Mouse (Mus musculus): ENCODE measurements around the gene Enox1. TPM values are rescaled to one million over a fixed set of nuclear protein-coding genes. Genes with fewer than 3 reads are reported as not detected.

Enox1 gene
- polyA plus RNA-seq, 1 experiment from 2014 or later: 8.0 TPM

DNA sequence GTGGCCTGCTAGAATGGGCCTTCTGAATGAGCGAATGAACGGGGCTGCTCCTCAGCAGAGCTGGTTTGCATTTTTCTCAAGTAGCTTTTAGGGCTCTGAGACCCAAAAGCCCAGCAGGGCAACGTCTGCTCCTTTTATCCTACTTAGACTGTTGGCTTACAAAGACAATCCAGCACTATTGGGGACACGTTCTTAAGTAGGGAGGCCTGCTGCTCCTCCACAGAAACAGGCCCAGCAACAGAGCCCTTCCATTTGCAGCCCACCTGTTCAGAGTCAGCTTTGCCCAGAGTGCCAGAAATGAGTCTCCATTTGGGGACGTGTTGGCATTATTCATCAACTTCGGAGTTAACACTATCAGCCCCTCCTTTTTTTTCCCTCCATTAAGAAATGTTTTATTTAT is 548.4 kb downstream of the Enox1 start:
- Histone ChIP-seq H3K27me3 (no peaks in the 10 kb centered on the region), H3K4me2 (no peak overlapping the region), H3K27ac (no peak overlapping the region), H3K9me3 (replicated peaks) (no peaks in the 10 kb centered on the region), H3K36me3 (no peaks in the 10 kb centered on the region), H3K4me1 (peaks cover 6% of the 10 kb centered on the region; the same call in 1 of the 2 replicates), H3K4me3 (replicated peaks) (no peak overlapping the region), H3K9ac (no peak overlapping the region)
- no peak for ATAC-seq (replicated peaks; ENCODE audit: low FRiP score)
- 68% methylated on average over 6 of the region's 6 CpGs for WGBS

DNA sequence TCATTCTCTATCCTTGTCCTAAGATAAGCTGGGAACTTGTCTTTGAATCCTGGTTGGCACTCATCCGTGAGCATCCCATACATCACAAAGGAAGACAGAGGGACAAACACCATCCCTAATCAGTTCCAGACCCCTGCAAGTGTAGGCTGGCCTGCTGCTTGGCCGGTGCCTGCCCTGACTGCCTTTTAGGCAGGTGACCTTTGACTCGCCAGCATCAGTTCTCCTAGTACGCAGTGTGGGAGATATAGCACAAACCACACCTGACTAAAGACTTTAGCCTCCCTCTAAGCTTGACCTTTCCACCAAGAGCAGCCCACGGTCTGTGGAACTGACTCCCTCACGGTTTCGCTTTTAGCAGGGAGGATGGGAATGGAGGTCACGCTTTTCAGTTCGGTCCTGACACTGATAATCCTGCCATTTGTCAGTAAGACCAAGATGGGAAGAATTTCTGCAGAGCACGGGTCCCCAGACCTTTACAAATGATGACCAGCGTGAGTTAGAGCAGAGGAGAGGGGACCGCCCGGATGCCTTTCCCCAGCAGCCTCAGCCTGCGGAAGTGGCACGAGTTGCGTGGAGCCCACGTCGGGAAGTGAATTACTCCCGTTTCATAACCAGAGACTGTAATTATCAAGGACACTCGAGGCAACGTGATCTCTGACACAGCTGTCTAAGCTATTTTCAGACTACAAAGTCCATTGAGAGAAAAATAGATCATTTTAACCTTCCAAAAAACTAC is 550.1 kb downstream of the Enox1 start:
- H3K4me2 ChIP-seq: peak overlapping the region; percentile 47
- no peak for ATAC-seq (replicated peaks; ENCODE audit: low FRiP score)

DNA sequence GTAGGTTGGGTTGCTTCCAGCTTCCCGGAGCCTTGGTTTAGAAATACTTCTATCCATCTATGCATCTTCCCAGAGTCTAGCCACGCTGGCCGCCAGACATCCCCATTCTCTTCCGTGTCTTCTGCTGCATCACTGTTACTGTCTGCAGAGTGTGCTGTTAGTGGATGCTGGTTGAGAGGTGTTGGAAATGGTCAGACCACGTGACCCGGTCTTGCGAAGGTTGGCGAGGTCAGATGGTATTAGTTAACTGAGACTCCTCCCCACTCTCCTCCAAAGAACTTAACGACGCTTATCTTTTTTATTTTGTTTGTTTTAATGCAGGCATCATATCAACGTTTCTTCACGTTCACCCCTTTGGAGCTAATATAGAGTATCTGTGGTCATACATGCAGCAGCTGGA is 550.7 kb downstream of the Enox1 start:
- H3K27ac ChIP-seq: no peak overlapping the region
- H3K4me1 ChIP-seq: peaks cover 6% of the 10 kb centered on the region; the same call in 1 of the 2 replicates
- ATAC-seq (replicated peaks; ENCODE audit: low FRiP score): no peak
- 60% methylated on average over 12 of the region's 12 CpGs for WGBS
- no peak overlapping the region for H3K4me3 ChIP-seq (replicated peaks)
- no peaks in the 10 kb centered on the region for H3K9me3 ChIP-seq (replicated peaks)
- H3K9ac ChIP-seq: no peak overlapping the region
- H3K36me3 ChIP-seq: no peaks in the 10 kb centered on the region
- peak overlapping the region; percentile 47; the same call in 1 of the 2 replicates for H3K4me2 ChIP-seq
- no peaks in the 10 kb centered on the region for H3K27me3 ChIP-seq

More for the DNA sequence above, 550.1 kb downstream of the Enox1 start:
- H3K36me3 ChIP-seq: no peaks in the 10 kb centered on the region
- peak overlapping the region; percentile 17; the same call in 1 of the 2 replicates for H3K4me3 ChIP-seq (replicated peaks)
- 38% methylated on average over 21 of the region's 21 CpGs for WGBS
- H3K4me1 ChIP-seq: peaks cover 6% of the 10 kb centered on the region; the same call in 1 of the 2 replicates
- H3K27ac ChIP-seq: no peak overlapping the region
- no peak overlapping the region for H3K9ac ChIP-seq
- no peaks in the 10 kb centered on the region for H3K9me3 ChIP-seq (replicated peaks)
- no peaks in the 10 kb centered on the region for H3K27me3 ChIP-seq

GRCm38 (mm10) chr14:77708354-77709150 is 552.0 kb downstream of the Enox1 start:
- Histone ChIP-seq H3K4me3 (replicated peaks) (no peak overlapping the region), H3K27ac (no peak overlapping the region), H3K9ac (no peak overlapping the region), H3K4me2 (no peak overlapping the region), H3K4me1 (peaks cover 6% of the 10 kb centered on the region; the same call in 1 of the 2 replicates), H3K36me3 (no peaks in the 10 kb centered on the region), H3K9me3 (replicated peaks) (no peaks in the 10 kb centered on the region), H3K27me3 (no peaks in the 10 kb centered on the region)
- 45% methylated on average over 12 of the region's 12 CpGs for WGBS
- no peak for ATAC-seq (replicated peaks; ENCODE audit: low FRiP score)

DNA sequence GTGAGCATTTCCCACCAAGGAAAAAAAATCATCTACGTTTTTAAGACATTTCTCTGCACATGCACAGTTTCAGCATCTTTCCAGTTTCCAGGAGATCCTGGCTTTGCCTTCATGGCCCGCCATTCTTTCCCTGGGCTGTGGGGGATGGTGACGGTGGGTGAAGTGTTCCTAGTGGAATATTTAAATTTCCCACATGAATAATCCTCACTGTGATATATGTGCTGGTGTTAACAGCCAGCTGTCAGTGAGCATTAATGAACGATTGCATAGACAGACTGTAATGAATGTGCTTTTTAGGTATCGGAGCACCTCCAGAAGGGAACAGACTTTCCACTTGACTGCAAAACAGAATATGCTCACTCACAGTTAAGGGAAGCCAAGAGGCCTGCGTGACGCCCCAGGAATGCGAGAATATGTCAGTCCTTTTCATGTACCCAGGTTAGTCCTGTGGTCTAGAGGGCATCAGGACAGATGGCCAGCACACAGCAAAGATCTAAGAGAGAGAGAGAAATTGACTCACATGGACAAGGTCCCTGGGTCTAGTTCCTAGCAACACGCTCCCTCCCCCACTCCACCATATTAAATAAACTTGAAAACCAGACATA is 558.5 kb downstream of the Enox1 start:
- Histone ChIP-seq H3K4me1 (0 out of 2 replicates have a peak, but pooled peaks cover 4% of the 10 kb centered on the region), H3K4me2 (no peak overlapping the region), H3K36me3 (no peaks in the 10 kb centered on the region), H3K4me3 (replicated peaks) (no peak overlapping the region), H3K9ac (no peak overlapping the region), H3K27me3 (no peaks in the 10 kb centered on the region), H3K27ac (no peak overlapping the region), H3K9me3 (replicated peaks) (no peaks in the 10 kb centered on the region)
- no peak for ATAC-seq (replicated peaks; ENCODE audit: low FRiP score)
- WGBS: 60% methylated on average over 9 of the region's 9 CpGs

DNA sequence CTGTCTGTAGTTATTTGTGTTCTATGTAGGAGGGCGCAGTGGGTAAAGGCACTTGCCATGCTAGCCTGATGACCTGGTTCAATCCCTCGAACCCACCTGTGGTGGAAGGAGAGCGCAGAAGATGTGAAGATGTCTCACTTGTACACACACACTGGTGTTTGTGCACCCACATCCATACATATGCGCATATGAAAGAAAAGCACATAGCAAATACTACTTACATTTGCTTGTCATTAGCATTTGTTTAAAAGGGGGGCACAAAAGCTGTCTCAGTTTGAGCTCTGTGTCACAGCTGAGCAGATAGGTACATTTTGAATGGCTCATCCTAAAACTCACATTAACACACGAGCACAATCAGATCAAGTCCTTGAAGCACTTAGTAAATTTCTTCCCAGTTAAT is 560.4 kb downstream of the Enox1 start:
- ATAC-seq (replicated peaks; ENCODE audit: low FRiP score): no peak
- Histone ChIP-seq H3K9me3 (replicated peaks) (no peaks in the 10 kb centered on the region), H3K27me3 (no peaks in the 10 kb centered on the region), H3K9ac (no peak overlapping the region), H3K36me3 (no peaks in the 10 kb centered on the region), H3K4me1 (0 out of 2 replicates have a peak, but pooled peaks cover 4% of the 10 kb centered on the region), H3K4me2 (no peak overlapping the region), H3K4me3 (replicated peaks) (no peak overlapping the region), H3K27ac (no peak overlapping the region)
- WGBS: 90% methylated on average over 5 of the region's 5 CpGs

DNA sequence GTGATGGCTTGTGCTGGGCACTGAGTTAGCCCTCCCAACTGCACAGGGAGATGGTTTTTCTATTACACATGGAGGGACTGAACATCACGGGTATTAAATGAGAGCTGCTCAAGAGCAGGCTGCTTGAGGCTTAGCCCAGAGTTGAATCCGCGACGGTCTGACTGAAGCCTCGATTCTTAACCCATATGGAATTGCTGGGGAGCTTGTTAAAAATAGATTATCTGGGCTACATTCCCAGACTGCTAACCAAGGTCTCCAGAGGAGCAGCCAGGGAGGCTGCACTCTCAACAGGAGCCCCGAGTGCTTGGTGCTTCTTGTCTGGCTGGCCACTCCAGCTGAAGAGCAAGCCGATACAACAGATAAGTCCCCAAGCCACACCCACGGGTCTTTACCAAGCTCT is 562.3 kb downstream of the Enox1 start:
- no peak overlapping the region for H3K9ac ChIP-seq
- H3K4me1 ChIP-seq: 0 out of 2 replicates have a peak, but pooled peaks cover 4% of the 10 kb centered on the region
- no peak overlapping the region for H3K4me2 ChIP-seq
- WGBS: 78% methylated on average over 8 of the region's 8 CpGs
- ATAC-seq (replicated peaks; ENCODE audit: low FRiP score): no peak
- H3K27me3 ChIP-seq: no peaks in the 10 kb centered on the region
- H3K27ac ChIP-seq: no peak overlapping the region
- no peak overlapping the region for H3K4me3 ChIP-seq (replicated peaks)
- no peaks in the 10 kb centered on the region for H3K9me3 ChIP-seq (replicated peaks)
- H3K36me3 ChIP-seq: no peaks in the 10 kb centered on the region

DNA sequence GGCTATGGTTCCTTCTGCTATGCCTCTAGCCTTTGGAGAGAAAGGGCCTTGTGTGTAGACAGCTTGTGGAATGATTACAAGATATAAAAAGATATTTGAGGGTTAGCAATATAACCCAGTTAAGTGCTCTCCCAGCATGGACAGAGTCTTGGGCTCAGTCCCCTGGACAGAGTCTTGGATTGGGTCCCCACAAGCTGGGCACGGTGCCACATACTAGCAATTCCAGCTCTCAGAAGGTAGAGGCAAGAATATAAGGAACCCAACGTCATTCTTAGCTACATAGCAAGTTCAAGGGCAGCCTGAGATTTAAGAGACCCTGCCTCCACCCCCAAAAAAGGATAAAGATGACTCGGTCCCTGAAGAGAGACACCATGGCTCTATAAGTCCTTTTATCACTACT is 581.5 kb downstream of the Enox1 start:
- Histone ChIP-seq H3K27ac (no peak overlapping the region), H3K9ac (no peak overlapping the region), H3K4me2 (no peak overlapping the region), H3K27me3 (no peaks in the 10 kb centered on the region), H3K4me1 (no peaks in the 10 kb centered on the region), H3K36me3 (no peaks in the 10 kb centered on the region), H3K4me3 (replicated peaks) (no peak overlapping the region), H3K9me3 (replicated peaks) (no peaks in the 10 kb centered on the region)
- ATAC-seq (replicated peaks; ENCODE audit: low FRiP score): no peak
- WGBS: 70% methylated on average over 3 of the region's 3 CpGs

DNA sequence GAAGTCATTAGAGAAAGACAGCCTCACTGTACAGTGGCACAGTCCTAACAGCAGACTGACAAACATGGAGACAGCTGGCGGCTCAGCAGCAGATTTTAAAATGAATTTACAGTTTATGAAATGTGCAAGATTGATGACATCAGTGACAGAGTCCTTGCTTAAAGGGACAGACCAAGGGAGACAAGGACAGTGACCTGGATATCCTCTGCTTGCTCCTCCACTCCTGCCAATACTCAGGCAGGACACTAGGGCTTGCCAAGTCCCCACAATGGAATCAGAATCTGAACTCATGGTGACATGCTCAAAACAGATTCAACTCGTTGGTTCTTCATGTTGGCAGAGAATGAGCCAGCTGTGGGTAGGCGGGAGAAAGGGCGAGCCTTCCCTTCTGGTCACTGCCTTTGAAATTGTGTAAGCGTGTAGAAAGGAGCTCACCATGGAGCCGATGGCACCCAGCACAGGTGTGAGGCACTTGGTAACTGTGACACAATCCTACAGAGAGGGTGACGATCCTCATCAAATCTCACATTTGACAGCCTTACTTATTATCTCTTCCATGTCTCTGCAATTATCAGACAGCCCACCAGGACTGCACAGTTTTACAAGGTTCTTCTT is 582.3 kb downstream of the Enox1 start:
- Histone ChIP-seq H3K4me3 (replicated peaks) (no peak overlapping the region), H3K27me3 (no peaks in the 10 kb centered on the region), H3K4me2 (no peak overlapping the region), H3K9ac (no peak overlapping the region), H3K27ac (no peak overlapping the region), H3K4me1 (no peaks in the 10 kb centered on the region), H3K36me3 (no peaks in the 10 kb centered on the region), H3K9me3 (replicated peaks) (no peaks in the 10 kb centered on the region)
- ATAC-seq (replicated peaks; ENCODE audit: low FRiP score): no peak
- 88% methylated on average over 7 of the region's 7 CpGs for WGBS

GRCm38 (mm10) chr14:77739376-77739775 is 582.8 kb downstream of the Enox1 start:
- Histone ChIP-seq H3K27ac (no peak overlapping the region), H3K4me3 (replicated peaks) (no peak overlapping the region), H3K4me2 (no peak overlapping the region), H3K27me3 (no peaks in the 10 kb centered on the region), H3K36me3 (no peaks in the 10 kb centered on the region), H3K4me1 (no peaks in the 10 kb centered on the region), H3K9ac (no peak overlapping the region), H3K9me3 (replicated peaks) (no peaks in the 10 kb centered on the region)
- ATAC-seq (replicated peaks; ENCODE audit: low FRiP score): no peak

DNA sequence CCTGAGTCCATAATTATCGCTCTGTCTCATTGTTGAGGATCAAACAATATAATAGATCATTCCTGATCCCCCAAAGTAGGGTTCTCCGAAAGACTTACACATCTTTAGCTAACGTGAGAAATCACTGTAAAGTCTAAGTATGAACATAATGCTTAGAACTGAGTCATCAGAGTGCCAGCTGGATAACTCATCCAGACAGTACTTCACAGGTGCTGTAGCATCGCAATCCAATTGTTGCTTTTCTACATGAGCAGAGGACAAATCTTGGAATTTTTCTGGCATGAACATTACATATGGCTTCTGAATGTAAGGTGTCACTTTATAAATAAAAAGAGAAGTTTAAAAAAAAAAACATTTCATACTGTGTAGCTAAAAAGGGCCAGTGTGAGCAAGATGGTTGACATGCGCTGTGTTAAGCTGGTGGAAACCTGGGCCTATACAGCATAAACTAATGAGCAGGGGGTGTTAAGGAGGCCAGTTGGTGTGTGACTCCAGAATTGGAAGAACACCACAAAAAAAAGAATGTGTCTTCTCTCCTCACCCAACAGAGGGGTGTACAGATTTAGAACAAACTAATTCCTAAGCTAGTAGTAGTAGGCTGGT is 588.2 kb downstream of the Enox1 start:
- no peak overlapping the region for H3K4me2 ChIP-seq
- ATAC-seq (replicated peaks; ENCODE audit: low FRiP score): no peak
- H3K27me3 ChIP-seq: no peaks in the 10 kb centered on the region
- no peak overlapping the region for H3K9ac ChIP-seq
- H3K4me3 ChIP-seq (replicated peaks): no peak overlapping the region
- WGBS: 93% methylated on average over 5 of the region's 5 CpGs
- H3K27ac ChIP-seq: no peak overlapping the region
- no peaks in the 10 kb centered on the region for H3K36me3 ChIP-seq
- no peaks in the 10 kb centered on the region for H3K9me3 ChIP-seq (replicated peaks)
- no peaks in the 10 kb centered on the region for H3K4me1 ChIP-seq
